Mouse (Mus musculus) liver, embryonic 15.5 days (tissue): ENCODE results near the gene Myt1l. TPM values are rescaled to one million over a fixed set of nuclear protein-coding genes. Genes with fewer than 3 reads are reported as not detected.

Source experiments
- ATAC-seq: fragments of 200-750 bp; cut with Nextera tagmentation; 2 replicates; pipeline ENCODE4 v1.8.0; 2017; ENCODE audit warnings: moderate number of reproducible peaks, mild to moderate bottlenecking, moderate library complexity; ENCODE audit not compliant: insufficient read depth
- H3K27ac ChIP-seq: fragments of 300-500 bp; sonication (generic); replicated peaks from 2 replicates; pipeline ENCODE4 v1.5.1; 2015; ENCODE audit warnings: mild to moderate bottlenecking, inconsistent platforms
- H3K27me3 ChIP-seq: fragments of 300-500 bp; sonication (generic); 2 replicates; pipeline ENCODE4 v1.6.1; 2015; ENCODE audit warnings: mild to moderate bottlenecking, inconsistent platforms
- H3K36me3 ChIP-seq: fragments of 300-500 bp; sonication (generic); replicated peaks from 2 replicates; pipeline ENCODE4 v1.6.1; 2015; ENCODE audit warnings: moderate library complexity, mild to moderate bottlenecking, inconsistent platforms
- H3K4me1 ChIP-seq: fragments of 300-500 bp; sonication (generic); replicated peaks from 2 replicates; pipeline ENCODE4 v1.6.1; 2015; ENCODE audit warnings: inconsistent platforms
- H3K4me2 ChIP-seq: fragments of 300-500 bp; sonication (generic); 2 replicates; pipeline ENCODE4 v1.6.1; 2015; ENCODE audit warnings: moderate library complexity, mild to moderate bottlenecking, inconsistent platforms
- H3K4me3 ChIP-seq: fragments of 300-500 bp; sonication (generic); replicated peaks from 2 replicates; pipeline ENCODE4 v1.5.1; 2015; ENCODE audit warnings: mild to moderate bottlenecking, inconsistent platforms
- H3K9ac ChIP-seq: fragments of 300-500 bp; sonication (generic); 2 replicates; pipeline ENCODE4 v1.6.1; 2015; ENCODE audit warnings: moderate library complexity, mild to moderate bottlenecking, inconsistent platforms
- H3K9me3 ChIP-seq: fragments of 300-500 bp; sonication (generic); replicated peaks from 2 replicates; pipeline ENCODE4 v1.6.1; 2016; ENCODE audit warnings: inconsistent platforms
- WGBS: fragments of 180-500 bp; shearing (Covaris S2); methylation state at CpG from one replicate; pipeline ENCODE4 v1.1.7; 2015; ENCODE audit warnings: mixed read lengths; ENCODE audit not compliant: insufficient replicate concordance; 5-methylcytosine and 5-hydroxymethylcytosine counted together
- polyA plus RNA-seq: library from polyadenylated mRNA; unstranded; fragments of >200 nt; fragmentation: Nextera tagmentation; extraction: Ambion mirVana; gene quantifications from 2 replicates; pipeline ENCODE4 v1.2.1, GENCODE M21; 2015

The Myt1l gene
- polyA plus RNA-seq, 1 experiment from 2014 or later = 0.05 TPM

DNA sequence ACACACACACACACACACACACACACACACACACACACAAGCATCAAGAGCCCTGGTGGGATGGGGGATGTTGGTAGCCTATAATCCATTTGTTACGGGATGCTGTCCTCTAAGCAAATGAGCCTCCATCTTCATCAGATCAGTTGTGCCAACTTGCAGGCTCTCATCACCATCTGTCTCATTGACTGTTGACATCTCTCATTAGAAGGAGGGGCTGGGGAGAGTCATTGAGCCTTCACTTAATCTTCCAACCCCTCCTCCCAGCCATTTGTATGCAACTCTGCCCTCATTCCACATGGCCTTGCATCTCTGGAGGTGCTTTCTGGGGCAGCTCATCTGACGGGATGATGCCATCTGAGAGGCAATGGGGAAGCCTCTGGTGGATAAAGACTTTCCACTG, 200.1 kb downstream of the Myt1l start:
- Histone ChIP-seq H3K27ac (no peak overlapping the region), H3K4me2 (no peak overlapping the region), H3K9me3 (no peaks in the 10 kb centered on the region), H3K9ac (no peak overlapping the region), H3K4me1 (no peaks in the 10 kb centered on the region), H3K36me3 (no peaks in the 10 kb centered on the region), H3K27me3 (no peaks in the 10 kb centered on the region), H3K4me3 (no peak overlapping the region)
- ATAC-seq = no peak
- WGBS = 53% methylated on average over 2 of the region's 2 CpGs

DNA sequence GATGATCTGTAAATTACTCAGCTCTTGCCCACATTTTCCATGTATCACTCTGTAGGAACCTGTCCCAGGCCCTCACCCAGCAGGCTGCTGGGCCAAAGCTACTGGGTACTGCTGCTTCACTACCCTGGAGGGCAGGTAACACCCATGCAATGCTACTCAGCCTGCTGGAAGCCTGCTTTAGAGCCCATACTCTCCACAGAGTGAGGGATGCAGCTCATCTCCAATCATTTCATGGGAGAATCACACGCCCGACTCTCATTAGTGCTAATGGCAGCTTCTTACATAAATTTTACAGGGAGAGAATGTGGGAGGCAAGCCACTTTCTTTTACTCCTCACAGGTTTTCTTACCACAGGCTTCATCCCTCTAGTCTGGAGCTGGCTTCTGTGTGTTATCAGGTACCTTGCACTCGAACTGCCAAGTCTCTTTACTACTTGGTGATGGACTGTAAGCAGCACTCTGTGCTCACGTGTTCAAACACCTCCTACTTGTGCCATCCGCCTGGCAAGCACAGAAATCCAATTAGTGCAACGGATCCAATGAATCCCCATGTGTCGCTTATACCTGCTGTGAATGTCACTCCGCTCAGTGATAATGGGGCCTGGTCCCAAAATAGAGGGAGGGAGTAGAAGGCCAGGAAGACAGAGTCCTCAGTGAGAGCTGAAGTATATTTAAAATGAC, 212.3 kb downstream of the Myt1l start:
- H3K9ac ChIP-seq = no peak overlapping the region
- no peaks in the 10 kb centered on the region for H3K27me3 ChIP-seq
- H3K4me1 ChIP-seq = no peaks in the 10 kb centered on the region
- no peak overlapping the region for H3K4me2 ChIP-seq
- H3K4me3 ChIP-seq = no peak overlapping the region
- no peak for ATAC-seq
- no peak overlapping the region for H3K27ac ChIP-seq
- no peaks in the 10 kb centered on the region for H3K36me3 ChIP-seq
- WGBS = 58% methylated on average over 8 of the region's 8 CpGs
- H3K9me3 ChIP-seq = no peaks in the 10 kb centered on the region

DNA sequence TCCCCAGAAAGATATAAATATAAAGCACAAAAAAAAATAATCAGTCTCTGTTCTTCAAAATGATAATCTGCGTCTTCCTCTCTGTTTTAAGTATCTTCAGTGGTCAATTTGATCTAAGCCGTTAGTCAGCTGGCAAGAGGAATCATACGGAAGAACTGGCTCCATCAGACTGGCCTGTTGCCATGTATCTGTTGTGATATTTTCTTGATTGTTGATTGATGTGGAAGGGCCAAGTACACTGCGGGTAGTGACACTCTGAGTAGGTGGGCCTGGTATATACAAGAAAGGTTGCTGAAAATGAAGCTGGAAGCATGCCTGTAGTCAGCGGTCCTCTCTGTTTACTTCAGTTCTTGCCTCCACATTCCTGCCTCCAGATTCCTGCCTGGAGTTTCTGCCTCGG, 213.0 kb downstream of the Myt1l start:
- H3K36me3 ChIP-seq = no peaks in the 10 kb centered on the region
- no peaks in the 10 kb centered on the region for H3K4me1 ChIP-seq
- H3K4me2 ChIP-seq = no peak overlapping the region
- no peaks in the 10 kb centered on the region for H3K9me3 ChIP-seq
- no peak for ATAC-seq
- 63% methylated on average over 6 of the region's 6 CpGs for WGBS
- H3K4me3 ChIP-seq = no peak overlapping the region
- H3K27me3 ChIP-seq = no peaks in the 10 kb centered on the region
- H3K9ac ChIP-seq = no peak overlapping the region
- H3K27ac ChIP-seq = no peak overlapping the region

DNA sequence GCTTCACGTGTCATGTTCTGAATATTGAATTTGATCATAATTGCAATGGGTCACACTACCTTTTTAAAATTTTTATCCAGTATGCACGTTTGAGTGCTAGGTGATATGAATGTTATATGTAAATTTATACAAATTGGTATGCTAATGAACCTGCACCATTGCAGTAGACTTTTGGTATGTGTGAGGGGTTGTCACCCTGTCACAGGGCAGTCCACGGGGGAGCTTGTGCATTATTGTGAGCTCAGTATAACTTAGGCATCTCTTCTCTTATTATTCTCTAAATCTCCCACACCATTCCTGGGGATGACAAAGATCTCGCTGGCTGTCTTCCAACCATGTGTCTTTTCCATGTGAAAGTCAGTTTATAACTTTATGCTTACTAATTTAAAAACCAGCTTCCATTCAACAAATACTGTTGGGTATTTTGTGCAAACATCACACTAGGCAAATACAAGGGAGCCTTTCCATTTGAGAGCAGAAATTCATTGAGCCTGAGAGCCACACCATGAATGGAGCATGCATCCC, 222.5 kb downstream of the Myt1l start:
- H3K4me3 ChIP-seq = no peak overlapping the region
- H3K36me3 ChIP-seq = no peaks in the 10 kb centered on the region
- no peaks in the 10 kb centered on the region for H3K9me3 ChIP-seq
- no peaks in the 10 kb centered on the region for H3K4me1 ChIP-seq
- WGBS = 58% methylated on average over 4 of the region's 4 CpGs
- H3K9ac ChIP-seq = no peak overlapping the region
- H3K27me3 ChIP-seq = no peaks in the 10 kb centered on the region
- H3K4me2 ChIP-seq = no peak overlapping the region
- no peak for ATAC-seq
- H3K27ac ChIP-seq = no peak overlapping the region

DNA sequence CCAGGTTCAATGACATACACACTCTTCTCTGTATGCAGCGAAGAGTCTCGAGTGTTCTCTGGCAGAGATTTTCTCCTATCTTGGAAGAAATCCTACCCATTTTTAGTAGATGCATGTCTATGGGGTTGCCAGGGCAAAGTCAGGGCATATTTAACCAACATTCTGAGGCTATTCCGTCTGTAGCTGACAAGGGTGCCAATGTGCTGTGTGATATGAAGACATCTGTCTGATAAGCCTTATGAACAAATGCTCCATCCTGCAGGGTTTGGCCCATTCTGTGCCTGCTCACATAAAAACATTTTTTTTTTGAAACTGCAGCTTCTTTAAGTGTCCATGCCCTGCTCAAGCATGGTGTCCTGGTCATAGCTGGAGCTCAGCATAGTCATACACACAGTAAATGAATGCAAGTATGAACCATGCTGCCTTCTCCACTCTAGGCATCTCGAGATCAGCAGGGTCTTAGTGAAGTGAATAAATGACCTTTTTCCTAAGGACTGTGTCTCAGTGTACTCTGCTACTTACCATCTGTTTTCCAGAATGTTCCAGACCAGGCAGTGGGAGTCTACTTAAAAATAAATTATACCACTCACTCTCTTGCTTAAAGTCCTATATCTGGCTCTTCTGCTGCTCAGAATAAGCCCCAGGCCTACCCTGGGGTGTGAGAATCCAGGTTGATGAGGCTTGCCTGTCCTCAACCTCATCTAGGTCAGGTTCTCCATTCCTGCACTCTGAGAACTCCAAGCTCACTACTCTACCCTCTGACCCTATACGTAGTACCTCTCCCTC, 227.1 kb downstream of the Myt1l start:
- H3K27me3 ChIP-seq = no peaks in the 10 kb centered on the region
- H3K27ac ChIP-seq = no peak overlapping the region
- H3K9ac ChIP-seq = no peak overlapping the region
- H3K4me3 ChIP-seq = no peak overlapping the region
- no peaks in the 10 kb centered on the region for H3K36me3 ChIP-seq
- no peak for ATAC-seq
- no peaks in the 10 kb centered on the region for H3K9me3 ChIP-seq
- H3K4me2 ChIP-seq = no peak overlapping the region
- WGBS = 42% methylated on average over 5 of the region's 5 CpGs
- H3K4me1 ChIP-seq = no peaks in the 10 kb centered on the region

DNA sequence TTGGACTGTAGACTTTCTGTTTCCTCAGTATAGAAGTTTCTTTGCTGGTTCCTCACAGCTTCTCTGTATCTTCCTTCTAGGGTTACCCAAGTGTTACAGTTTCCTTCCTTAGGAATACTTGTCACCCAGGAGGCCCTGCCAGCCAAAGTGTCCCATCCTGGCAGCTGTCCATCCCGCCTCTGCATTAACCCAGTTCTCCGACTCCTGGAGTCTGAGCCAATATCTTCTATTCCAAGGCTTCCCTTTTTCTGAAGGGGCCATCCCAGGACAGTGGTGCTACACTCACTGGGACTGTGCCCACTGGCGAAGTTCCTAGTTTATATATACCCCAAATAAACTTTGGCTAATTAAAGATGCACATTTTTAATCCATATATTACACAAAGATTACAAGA, 227.7 kb downstream of the Myt1l start:
- Histone ChIP-seq H3K4me3 (no peak overlapping the region), H3K27ac (no peak overlapping the region), H3K4me2 (no peak overlapping the region), H3K9me3 (no peaks in the 10 kb centered on the region), H3K4me1 (no peaks in the 10 kb centered on the region), H3K27me3 (no peaks in the 10 kb centered on the region), H3K9ac (no peak overlapping the region), H3K36me3 (no peaks in the 10 kb centered on the region)
- 54% methylated on average over 3 of the region's 3 CpGs for WGBS
- no peak for ATAC-seq

DNA sequence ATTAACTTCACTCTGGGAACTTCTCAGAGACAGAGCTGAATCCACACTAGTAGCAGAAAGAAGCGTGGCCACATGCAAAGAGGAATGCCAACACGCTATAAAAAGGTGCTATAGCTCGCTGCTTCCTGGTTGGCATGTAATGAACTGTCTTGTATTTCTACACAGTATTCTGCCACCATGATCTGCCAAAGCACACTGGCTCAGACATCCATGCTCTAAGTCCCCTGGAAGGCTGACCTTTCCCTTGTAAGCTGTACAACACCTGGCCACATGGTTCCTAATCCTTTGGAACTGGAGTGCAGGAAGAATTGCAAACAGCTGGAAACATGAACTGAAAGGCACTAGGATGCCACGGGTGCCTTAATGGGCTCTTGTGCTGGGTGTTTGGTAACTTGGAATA, 232.4 kb downstream of the Myt1l start:
- no peak overlapping the region for H3K9ac ChIP-seq
- H3K36me3 ChIP-seq = no peaks in the 10 kb centered on the region
- H3K27ac ChIP-seq = no peak overlapping the region
- no peak for ATAC-seq
- H3K27me3 ChIP-seq = no peaks in the 10 kb centered on the region
- H3K4me2 ChIP-seq = no peak overlapping the region
- H3K9me3 ChIP-seq = no peaks in the 10 kb centered on the region
- H3K4me3 ChIP-seq = no peak overlapping the region
- no peaks in the 10 kb centered on the region for H3K4me1 ChIP-seq
- WGBS = 65% methylated on average over 4 of the region's 4 CpGs

DNA sequence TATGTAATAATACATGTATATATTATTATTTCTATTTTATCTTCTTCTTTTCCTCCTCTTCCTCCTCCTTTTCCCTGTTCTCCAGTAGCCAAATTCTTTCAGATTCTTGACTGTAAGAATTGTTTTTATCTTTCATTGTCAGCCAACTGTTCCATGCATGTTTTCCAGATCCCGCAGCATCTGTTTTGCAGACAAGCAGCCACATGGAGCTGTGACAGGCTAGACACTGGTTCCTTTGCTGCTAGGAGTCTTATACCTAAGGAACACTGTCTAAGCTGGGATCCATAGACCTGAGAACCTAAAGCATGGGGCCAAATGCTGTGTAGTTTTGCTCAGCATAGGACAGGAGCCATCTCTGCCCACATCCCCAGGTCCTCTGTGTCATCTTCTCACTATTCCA, 238.0 kb downstream of the Myt1l start:
- H3K4me1 ChIP-seq = no peaks in the 10 kb centered on the region
- no peaks in the 10 kb centered on the region for H3K36me3 ChIP-seq
- no peak overlapping the region for H3K4me2 ChIP-seq
- ATAC-seq = no peak
- H3K27ac ChIP-seq = no peak overlapping the region
- WGBS = 66% methylated on average over 1 of the region's 1 CpGs
- no peak overlapping the region for H3K9ac ChIP-seq
- no peaks in the 10 kb centered on the region for H3K27me3 ChIP-seq
- H3K9me3 ChIP-seq = no peaks in the 10 kb centered on the region
- H3K4me3 ChIP-seq = no peak overlapping the region

DNA sequence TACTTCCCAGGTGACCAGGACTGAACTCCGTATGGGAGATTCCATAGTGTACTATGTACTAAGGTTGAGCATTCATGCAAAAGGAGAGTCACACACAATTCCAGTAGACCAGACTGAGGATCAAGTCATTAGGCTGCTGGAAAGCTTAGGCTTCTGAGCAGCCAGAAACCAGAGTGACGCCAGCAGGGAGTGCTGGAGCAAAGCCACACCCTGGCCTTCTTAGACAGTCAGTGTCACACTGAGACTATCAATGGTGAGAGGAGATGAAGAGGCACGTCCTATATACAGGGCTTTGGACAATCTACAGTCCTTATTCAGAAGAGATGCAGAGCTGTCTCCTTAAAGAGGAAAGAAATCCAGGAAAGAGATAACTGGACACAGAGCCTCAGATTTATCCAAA, 243.6 kb downstream of the Myt1l start:
- Histone ChIP-seq H3K36me3 (no peaks in the 10 kb centered on the region), H3K9me3 (no peaks in the 10 kb centered on the region), H3K27me3 (no peaks in the 10 kb centered on the region), H3K4me3 (no peak overlapping the region), H3K4me1 (no peaks in the 10 kb centered on the region), H3K9ac (no peak overlapping the region), H3K27ac (no peak overlapping the region), H3K4me2 (no peak overlapping the region)
- ATAC-seq = no peak
- 50% methylated on average over 3 of the region's 3 CpGs for WGBS

DNA sequence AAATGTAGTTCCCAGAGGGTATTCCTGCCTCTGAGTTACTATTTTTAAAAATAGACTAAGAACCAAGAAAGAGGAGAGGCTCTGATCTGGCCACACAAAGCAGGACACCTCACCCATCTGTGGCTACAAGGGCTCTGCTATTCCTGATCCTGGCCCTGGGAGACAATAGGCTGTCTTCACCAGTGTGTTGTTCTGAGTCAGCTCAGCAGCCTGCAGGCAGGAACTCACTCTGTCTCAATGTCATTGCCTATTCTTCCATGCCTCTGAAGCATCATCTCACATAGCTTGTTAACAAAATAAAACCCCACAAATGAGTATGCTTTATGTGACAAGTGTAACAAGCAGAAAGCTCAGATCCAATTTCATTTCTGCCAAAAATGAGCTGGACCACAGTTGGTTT, 244.2 kb downstream of the Myt1l start:
- Histone ChIP-seq H3K9ac (no peak overlapping the region), H3K4me2 (no peak overlapping the region), H3K9me3 (no peaks in the 10 kb centered on the region), H3K27me3 (no peaks in the 10 kb centered on the region), H3K4me1 (no peaks in the 10 kb centered on the region), H3K4me3 (no peak overlapping the region), H3K27ac (no peak overlapping the region), H3K36me3 (no peaks in the 10 kb centered on the region)
- ATAC-seq = no peak

DNA sequence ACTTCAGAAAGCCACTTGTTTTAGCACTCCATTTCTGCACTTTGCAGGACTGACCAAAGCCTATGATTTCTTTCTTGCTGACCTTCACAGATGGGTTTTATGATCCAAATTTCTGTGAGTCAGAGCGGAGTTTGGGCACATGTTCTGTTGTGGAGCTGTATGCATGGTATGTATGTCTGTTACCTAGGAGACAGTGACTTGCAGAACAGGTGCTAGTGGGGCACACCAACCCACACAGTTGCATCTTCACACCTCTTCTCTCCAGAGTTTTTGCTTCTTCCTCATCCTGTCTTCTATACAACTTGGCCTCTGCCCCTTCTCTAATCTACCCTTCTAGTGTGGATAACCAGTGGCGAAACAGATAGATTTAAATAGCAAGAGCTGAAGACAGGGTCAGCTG, 250.7 kb downstream of the Myt1l start:
- Histone ChIP-seq H3K36me3 (no peaks in the 10 kb centered on the region), H3K27ac (no peak overlapping the region), H3K27me3 (no peaks in the 10 kb centered on the region), H3K4me2 (no peak overlapping the region), H3K4me1 (no peaks in the 10 kb centered on the region), H3K9ac (no peak overlapping the region), H3K4me3 (no peak overlapping the region), H3K9me3 (no peaks in the 10 kb centered on the region)
- no peak for ATAC-seq
- WGBS = 56% methylated on average over 2 of the region's 2 CpGs
